Mouse (Mus musculus) v-Abl transformed pro-B cells (cell line): ENCODE data around the gene Fgd2.

Source experiments
- in situ Hi-C, 2 experiments: fragments of 400-800 bp; cut with MboI; formaldehyde crosslinking; loops; one replicate each; pipeline ENCODE4 v1.15.1; 2025; ENCODE audit not compliant: unreplicated experiment in 2 of 2

The Fgd2 gene

DNA sequence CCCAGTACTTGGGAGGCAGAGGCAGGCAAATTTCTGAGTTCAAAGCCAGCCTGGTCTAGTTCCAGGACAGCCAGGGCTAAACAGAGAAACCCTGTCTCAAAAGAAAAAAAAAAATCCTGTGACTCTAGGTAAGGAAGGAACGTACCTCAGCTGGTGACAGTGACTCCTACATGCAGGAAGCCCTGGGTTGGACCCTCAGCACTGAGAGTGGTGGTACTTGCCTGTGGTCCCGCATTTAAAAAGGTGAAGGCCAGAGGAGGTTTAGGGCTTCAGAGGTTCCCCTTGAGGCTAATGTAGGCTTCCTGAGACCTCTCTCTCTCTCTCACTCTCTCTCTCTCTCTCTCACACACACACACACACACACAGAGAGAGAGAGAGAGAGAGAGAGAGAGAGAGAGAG is 34.0 kb downstream of the Fgd2 start:
- in situ Hi-C loops, result loop anchor here (5.0 kb wide), 2 partner anchors 43 to 98 kb away; partner anchors contain the start of gene Pim1 (in 2 of the 2)

DNA sequence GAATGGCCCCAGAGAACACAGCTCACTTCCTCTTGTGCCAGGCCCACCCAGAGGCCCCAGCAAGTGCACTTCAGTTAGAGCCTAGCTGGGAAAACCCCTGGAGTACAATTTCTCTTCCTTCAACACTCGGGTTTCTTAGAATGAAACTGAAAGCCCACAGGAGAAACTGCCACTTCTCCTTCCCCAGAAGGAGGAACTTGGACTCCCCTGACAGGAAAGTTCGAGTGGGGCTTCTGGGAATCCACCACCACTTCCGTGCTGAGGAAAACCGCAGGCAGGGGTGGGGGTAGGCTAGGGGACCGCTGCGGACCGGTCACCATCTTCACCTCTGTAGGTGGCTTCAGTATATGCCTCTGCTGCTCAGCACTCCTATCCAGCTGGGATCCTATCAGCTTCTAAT is 34.7 kb downstream of the Fgd2 start:
- in situ Hi-C loops, result loop anchor here (5.0 kb wide), 2 partner anchors 42 to 97 kb away; partner anchors contain the start of gene Pim1 (in 2 of the 2)

GRCm38 (mm10) chr17:29396056-29396799 is 35.5 kb downstream of the Fgd2 start:
- in situ Hi-C loops, result loop anchor here (5.0 kb wide), 2 partner anchors 41 to 96 kb away; partner anchors contain the start of gene Pim1 (in 2 of the 2)

DNA sequence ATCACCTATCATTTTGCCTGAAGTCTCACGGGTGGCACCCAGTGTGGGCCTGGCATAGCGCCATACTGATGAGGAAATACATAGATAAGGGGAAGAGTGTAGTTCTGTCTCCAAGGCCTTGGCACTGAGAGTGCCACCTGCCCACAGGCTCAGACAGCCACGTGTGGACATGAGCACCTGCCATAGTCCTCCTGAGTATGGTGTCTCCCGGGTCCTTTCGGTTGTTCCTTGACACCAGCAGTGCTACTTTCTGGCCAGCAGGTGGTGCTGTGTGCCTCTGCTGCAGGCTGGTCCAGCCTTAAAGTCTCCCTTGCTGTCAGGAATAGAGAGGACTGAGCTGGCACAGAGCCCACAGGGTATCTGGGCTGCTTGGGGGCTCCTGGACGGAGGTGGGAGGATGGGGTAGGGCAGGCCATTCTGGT is 36.1 kb downstream of the Fgd2 start:
- in situ Hi-C loops, result loop anchor here (5.0 kb wide), 2 partner anchors 40 to 95 kb away; partner anchors contain the start of gene Pim1 (in 2 of the 2)

DNA sequence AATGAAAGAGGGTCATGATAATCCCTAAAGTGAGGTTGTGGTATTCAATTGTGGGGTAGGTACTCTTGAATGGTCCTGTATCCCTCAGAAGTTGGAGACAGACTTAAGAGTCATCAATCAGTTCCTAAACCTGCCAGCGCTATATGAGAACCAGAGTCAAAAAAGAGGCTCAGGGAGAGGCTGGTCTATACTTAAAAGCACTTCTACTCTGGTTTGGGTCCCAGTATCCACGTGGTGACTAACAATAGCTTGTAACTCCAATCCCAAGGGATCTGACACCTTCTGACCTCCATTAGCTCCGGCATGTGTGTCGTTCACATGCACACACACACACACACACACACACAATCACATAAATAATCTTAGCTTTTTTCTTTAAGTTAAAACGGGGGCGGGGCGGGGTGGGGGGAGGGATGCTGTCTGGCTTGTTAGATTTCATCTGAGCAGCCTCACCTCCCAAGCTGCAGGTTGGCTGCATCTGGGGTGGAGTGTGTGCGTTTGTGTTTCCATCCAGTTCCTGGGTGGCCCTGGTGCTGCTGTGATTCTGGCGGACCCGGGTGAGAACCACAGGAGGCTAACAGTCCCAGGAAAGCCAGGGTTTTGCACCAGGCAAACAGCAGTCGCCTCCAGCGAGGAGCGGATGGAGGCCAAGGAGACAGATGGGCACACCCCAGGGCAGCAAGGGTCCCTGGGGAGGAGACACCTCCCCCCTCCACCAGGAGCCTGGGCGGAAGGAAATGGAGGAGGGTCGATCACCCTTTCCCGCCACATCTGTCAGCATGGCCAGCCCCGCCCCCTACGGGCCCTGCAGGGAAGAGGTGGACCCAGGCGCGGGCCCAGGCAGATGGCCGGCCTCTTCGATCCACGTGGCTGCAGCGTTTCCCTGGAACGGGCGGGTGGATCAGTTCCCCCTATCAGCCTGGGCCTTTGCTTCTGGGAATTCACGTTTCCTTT is 37.0 kb downstream of the Fgd2 start:
- in situ Hi-C loops, result loop anchor here (5.0 kb wide), 2 partner anchors 40 to 95 kb away; partner anchors contain the start of gene Pim1 (in 2 of the 2)

GRCm38 (mm10) chr17:29398434-29399026 is 37.8 kb downstream of the Fgd2 start:
- in situ Hi-C loops, result loop anchor here (5.0 kb wide), 2 partner anchors 39 to 94 kb away; partner anchors contain the start of gene Pim1 (in 2 of the 2)

DNA sequence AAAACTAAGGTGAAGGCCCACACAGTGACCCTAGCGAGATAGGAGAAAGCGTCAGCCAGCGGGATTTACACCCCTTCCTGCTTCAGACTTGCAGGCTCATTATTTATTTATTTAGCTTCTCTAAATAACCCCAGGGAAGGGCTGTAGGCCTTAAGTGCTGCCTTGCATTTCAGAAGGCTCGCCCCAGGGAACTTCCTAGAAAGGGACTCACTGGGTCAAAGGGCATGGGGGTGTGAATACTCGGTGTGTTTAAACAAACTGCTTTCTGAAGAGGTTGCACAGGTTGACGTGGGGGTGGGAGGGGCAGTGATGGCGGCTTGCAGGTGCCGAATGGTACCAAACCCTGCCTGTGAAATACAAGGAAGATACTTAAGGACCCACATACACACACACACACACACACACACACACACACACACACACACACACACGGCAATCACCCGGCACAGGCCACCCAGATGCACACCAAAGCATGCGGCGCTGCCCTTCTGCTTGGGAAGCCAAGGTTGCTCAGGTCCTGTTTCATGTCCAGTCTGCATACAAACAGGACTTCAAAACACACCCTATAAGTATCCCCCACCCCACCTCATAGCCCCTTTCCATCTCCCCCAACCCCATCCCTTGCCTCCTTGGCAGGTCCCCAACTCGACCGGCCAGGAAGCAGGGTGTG is 38.7 kb downstream of the Fgd2 start:
- in situ Hi-C loops, result loop anchor here (5.0 kb wide), 2 partner anchors 38 to 93 kb away; partner anchors contain the start of gene Pim1 (in 2 of the 2)

- in situ Hi-C loops, result no loop called here
Measured at GRCm38 (mm10) chr17:29400044-29400443, 39.3 kb downstream of the Fgd2 start.

DNA sequence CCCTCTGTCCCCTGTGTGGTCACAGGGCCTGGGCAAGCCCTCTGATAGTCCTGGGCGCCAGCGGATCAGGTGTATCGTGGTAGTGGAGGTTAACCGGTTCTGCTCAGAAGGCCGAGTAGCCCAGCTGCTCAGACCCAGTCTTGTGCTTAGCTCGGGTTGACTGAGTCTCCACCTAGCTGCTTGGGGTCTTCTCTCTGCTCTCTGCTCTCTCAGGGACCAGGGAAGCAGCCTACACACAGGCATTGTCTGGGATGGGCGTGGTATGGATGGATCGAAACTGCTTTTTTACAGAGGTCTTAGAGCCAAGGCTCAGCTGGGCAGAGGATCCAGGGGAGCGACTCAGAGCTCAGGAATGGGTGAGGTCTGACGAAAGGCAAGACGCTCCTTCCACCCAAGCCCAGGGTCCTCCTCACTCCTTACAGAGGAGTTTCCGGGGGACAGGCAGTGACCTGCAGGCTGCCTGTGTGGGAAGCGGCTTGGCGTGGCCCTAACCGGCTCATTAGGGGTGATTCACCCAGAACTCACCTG is 41.1 kb downstream of the Fgd2 start:
- in situ Hi-C loops, result no loop called here

DNA sequence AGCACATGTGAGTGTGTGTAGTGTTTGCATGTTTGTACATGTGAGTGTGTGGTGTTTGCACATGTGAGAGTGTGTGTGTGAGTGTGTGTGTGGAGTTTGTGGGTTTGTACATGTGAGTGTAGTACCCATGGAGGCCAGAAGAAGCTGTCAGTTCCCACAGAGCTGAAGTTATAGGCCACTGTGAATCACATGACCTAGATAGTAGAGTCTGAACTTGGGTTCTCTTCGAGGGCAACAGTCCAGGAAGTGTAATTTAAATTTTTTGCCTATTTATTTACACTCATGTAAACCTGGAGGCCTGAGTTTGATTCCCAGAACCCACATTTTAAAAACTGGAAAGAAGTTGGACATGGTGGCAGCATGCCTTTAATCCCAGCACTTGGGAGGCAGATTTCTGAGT is 42.5 kb downstream of the Fgd2 start:
- in situ Hi-C loops, result no loop called here

DNA sequence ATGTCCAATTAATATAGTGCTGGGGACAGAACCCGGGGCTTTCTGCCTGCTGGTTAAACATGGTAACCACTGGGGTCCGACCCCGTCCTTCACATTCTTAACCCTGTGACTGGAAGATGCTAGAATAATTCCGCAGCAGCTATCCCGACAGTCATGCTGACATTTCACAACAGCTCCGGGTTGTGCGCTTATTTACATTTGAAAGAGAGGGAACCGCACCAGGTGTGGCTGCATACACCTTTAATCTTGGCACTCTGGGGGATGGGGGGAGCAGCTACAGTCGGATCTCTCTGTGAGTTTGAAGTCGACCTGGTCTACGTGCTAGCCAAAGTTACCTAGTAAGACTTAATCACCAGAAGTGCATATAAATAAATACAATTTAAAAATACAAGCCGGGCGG is 44.8 kb downstream of the Fgd2 start:
- in situ Hi-C loops, result no loop called here

DNA sequence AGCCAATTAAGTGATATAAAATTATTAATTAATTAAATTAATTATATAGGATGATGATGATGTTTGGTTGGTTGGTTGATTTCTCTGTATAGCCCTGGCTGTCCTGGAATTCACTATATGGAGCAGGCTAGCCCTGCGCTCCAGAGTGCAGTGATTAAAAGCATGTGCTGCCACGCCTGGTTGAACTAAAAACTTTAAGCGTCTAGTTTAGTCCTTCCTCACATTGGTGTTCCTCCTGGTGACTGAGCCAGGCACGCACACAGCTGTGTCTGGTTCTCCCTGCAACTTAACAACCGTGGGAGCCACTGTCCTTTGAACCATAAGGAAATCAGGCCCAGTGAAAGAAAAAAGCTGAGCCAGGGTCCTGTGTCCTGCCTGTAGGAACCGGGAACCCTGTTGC is 45.4 kb downstream of the Fgd2 start:
- in situ Hi-C loops, result no loop called here

- in situ Hi-C loops, result no loop called here
Measured at GRCm38 (mm10) chr17:29407405-29407804, 46.7 kb downstream of the Fgd2 start.

- in situ Hi-C loops, result no loop called here
Measured at GRCm38 (mm10) chr17:29408364-29408763, 47.6 kb downstream of the Fgd2 start.

DNA sequence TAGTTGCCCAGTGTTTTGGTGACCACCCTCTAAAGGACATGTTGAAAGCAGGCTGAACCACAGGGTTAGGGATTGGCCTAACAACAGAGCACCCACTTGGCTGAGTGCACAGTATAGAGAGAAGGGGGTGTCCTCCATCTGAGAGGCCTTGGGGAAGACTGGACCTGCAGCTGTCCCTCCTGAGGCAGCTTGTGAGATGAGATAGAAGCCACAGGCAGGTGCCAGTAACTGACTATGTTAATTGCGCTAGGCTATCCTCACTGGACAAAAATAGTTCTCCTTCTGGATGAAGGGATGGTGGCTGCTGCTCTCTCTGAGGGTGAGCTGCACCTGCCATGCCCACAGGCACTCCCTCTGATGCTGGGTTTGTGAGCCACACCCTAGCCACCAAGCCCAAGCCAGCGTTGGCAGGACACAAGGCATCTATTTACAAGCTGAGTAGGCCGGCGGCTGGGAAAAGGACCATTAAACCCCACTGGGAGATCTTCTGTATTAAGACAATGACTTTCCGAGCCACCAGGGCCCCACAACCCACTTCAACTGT is 49.2 kb downstream of the Fgd2 start:
- in situ Hi-C loops, result no loop called here

GRCm38 (mm10) chr17:29411821-29412425 is 51.2 kb downstream of the Fgd2 start:
- in situ Hi-C loops, result no loop called here

GRCm38 (mm10) chr17:29414566-29414965 is 53.9 kb downstream of the Fgd2 start:
- in situ Hi-C loops, result no loop called here

- in situ Hi-C loops, result no loop called here
Measured at GRCm38 (mm10) chr17:29415761-29416662, 55.3 kb downstream of the Fgd2 start.
